ENCODE assay signal across 20 mouse cellular contexts in genomic region chr14:118175071-118175693, GRCm38 (mm10). TPM values are rescaled to one million over a fixed set of nuclear protein-coding genes. Genes with fewer than 3 reads are reported as not detected.
DNase-seq lines count a peak whose midpoint lies in the region; TF ChIP-seq lines count a peak whose summit lies in the region.
"Had no signal": no experiment of that assay in that cellular context is flagged by ENCODE, and none has a peak within 500 bp of the region (broad histone marks: within the 10 kb centered on the region; RNA-seq: fewer than 3 reads in every experiment).

No protein-coding gene starts in this region.

- H3K9me3 ChIP-seq in E14TG2a.4 (ENCODE audit: low read length) (peaks cover 6% of the 10 kb centered on the region), ES-Bruce4 (replicated peaks; ENCODE audit: control insufficient read depth, insufficient read depth, low read length, poor library complexity, severe bottlenecking) (no peaks in the 10 kb centered on the region), MEL (replicated peaks; ENCODE audit: insufficient read depth, low read length) (no peaks in the 10 kb centered on the region)
- H3K9me3 ChIP-seq: embryonic facial prominence, embryonic 12.5 days; embryonic facial prominence, embryonic 15.5 days; hindbrain, embryonic 13.5 days; intestine, embryonic 15.5 days had no signal

- H3K4me3 ChIP-seq in E14TG2a.4 (replicated peaks; ENCODE audit: low read length), result peak overlapping the region; percentile 69
- H3K4me3 ChIP-seq in ES-Bruce4 (ENCODE audit: low read depth, low read length), result peak overlapping the region; percentile 85
- H3K4me3 ChIP-seq in MEL (ENCODE audit: control insufficient read depth in 1 of 2, insufficient read depth in 1 of 2, low read depth in 2 of 2, low read length in 2 of 2), result peak overlapping the region; percentile 67 to 88
- H3K4me3 ChIP-seq: embryonic facial prominence, embryonic 12.5 days; embryonic facial prominence, embryonic 15.5 days; heart, adult 2 months; hindbrain, embryonic 13.5 days; intestine, embryonic 15.5 days had no signal

- H3K27ac ChIP-seq in ES-Bruce4 (ENCODE audit: insufficient read depth, low read length) (peak overlapping the region; percentile 39), MEL (ENCODE audit: control insufficient read depth, low read depth, low read length) (peak overlapping the region; percentile 88)
- H3K27ac ChIP-seq: embryonic facial prominence, embryonic 12.5 days; embryonic facial prominence, embryonic 15.5 days; heart, adult 2 months; hindbrain, embryonic 13.5 days; intestine, embryonic 15.5 days had no signal

- H3K27me3 ChIP-seq in E14TG2a.4 (ENCODE audit: insufficient read depth, low read length) (no peaks in the 10 kb centered on the region), ES-Bruce4 (ENCODE audit: control insufficient read depth, insufficient read depth, low read length, poor library complexity, severe bottlenecking) (no peaks in the 10 kb centered on the region), MEL (ENCODE audit: control insufficient read depth in 1 of 2, insufficient read depth in 2 of 2, low read length in 2 of 2) (no peaks in the 10 kb centered on the region)
- H3K27me3 ChIP-seq: embryonic facial prominence, embryonic 12.5 days; embryonic facial prominence, embryonic 15.5 days; intestine, embryonic 15.5 days; Patski had no signal

- DNase-seq in MEL (ENCODE audit: low read depth, low spot score), result peak; percentile 78
- DNase-seq in testis, postnatal 14 days (ENCODE audit: low spot score), result peak; percentile 54
- DNase-seq in adrenal gland, postnatal 36 days, result no peak
- no peak for DNase-seq in adrenal gland, postnatal 14 days
- no peak for DNase-seq in cerebellum, adult 9-11 months
- DNase-seq: adrenal gland, postnatal 10 days; cerebellum, adult 11-12 months; cerebellum, adult 8-10 months; cerebellum, postnatal 25 days; gastrocnemius, postnatal 25 days; heart, adult 2 months; kidney, adult 11 months; kidney, adult 8-10 months had no signal

- H3K9ac ChIP-seq in ES-Bruce4 (ENCODE audit: low read depth, poor library complexity, severe bottlenecking), result peak overlapping the region; percentile 62
- peak overlapping the region; percentile 83 for H3K9ac ChIP-seq in MEL (ENCODE audit: control insufficient read depth, low read depth, low read length, poor library complexity, severe bottlenecking)
- H3K9ac ChIP-seq: embryonic facial prominence, embryonic 12.5 days; embryonic facial prominence, embryonic 15.5 days; hindbrain, embryonic 13.5 days; intestine, embryonic 15.5 days had no signal

- TF ChIP-seq CTCF in E14TG2a.4 (conservative IDR thresholded peaks at IDR 0.05; ENCODE audit: low read length) (no peak), ES-Bruce4 (IDR thresholded peaks at IDR 0.05; ENCODE audit: low read depth, low read length) (no peak), MEL (IDR thresholded peaks at IDR 0.05 in 2 of 3, conservative IDR thresholded peaks at IDR 0.05 in 1 of 3; ENCODE audit: control insufficient read depth in 1 of 3, insufficient read depth in 1 of 3, low read depth in 2 of 3, low read length in 3 of 3, poor library complexity in 1 of 3, severe bottlenecking in 1 of 3) (no peak)

- H3K79me2 ChIP-seq in MEL (ENCODE audit: control insufficient read depth, insufficient read depth, low read length, poor library complexity), result peaks cover 3% of the 10 kb centered on the region

- TF ChIP-seq EP300 in ES-Bruce4 (IDR thresholded peaks at IDR 0.05; ENCODE audit: insufficient read depth, low read depth, low read length) (no peak), MEL (IDR thresholded peaks at IDR 0.05; ENCODE audit: low read depth in 1 of 2, low read length in 2 of 2) (no peak)

- no peak for TF ChIP-seq POLR2A in ES-Bruce4 (IDR thresholded peaks at IDR 0.05; ENCODE audit: insufficient read depth, low read length)
- TF ChIP-seq POLR2A in MEL (IDR thresholded peaks at IDR 0.05; ENCODE audit: control insufficient read depth in 1 of 2, insufficient read depth in 1 of 2, low read depth in 1 of 2, low read length in 2 of 2, poor library complexity in 1 of 2), result peak; percentile 29 to 82; a peak in 2 of 4 replicates

- H3K36me3 ChIP-seq in E14TG2a.4 (ENCODE audit: insufficient read depth, low read length) (no peaks in the 10 kb centered on the region), ES-Bruce4 (ENCODE audit: control insufficient read depth, insufficient read depth, low read length, poor library complexity, severe bottlenecking) (no peaks in the 10 kb centered on the region), MEL (ENCODE audit: control insufficient read depth in 1 of 2, insufficient read depth in 2 of 2, low read length in 2 of 2) (peaks cover 0 to 14% of the 10 kb centered on the region in 2 experiments; a peak in 2 of 4 replicates)
- H3K36me3 ChIP-seq: embryonic facial prominence, embryonic 15.5 days; hindbrain, embryonic 13.5 days; intestine, embryonic 15.5 days had no signal

- TF ChIP-seq RAD21 in MEL (IDR thresholded peaks at IDR 0.05; ENCODE audit: low read depth, low read length), result no peak

- H3K4me1 ChIP-seq in E14TG2a.4 (replicated peaks; ENCODE audit: low read depth, low read length) (peaks cover 21% of the 10 kb centered on the region), ES-Bruce4 (ENCODE audit: control insufficient read depth, insufficient read depth, low read length) (no peaks in the 10 kb centered on the region), MEL (ENCODE audit: control insufficient read depth in 1 of 2, insufficient read depth in 2 of 2, low read length in 2 of 2) (peaks cover 0 to 9% of the 10 kb centered on the region in 2 experiments; a peak in 3 of 4 replicates)
- H3K4me1 ChIP-seq: embryonic facial prominence, embryonic 12.5 days; embryonic facial prominence, embryonic 15.5 days; intestine, embryonic 15.5 days had no signal

TF ChIP-seq in MEL, 35 proteins besides CTCF, POLR2A, EP300 and RAD21 (continues in another document):
- no peak for TF ChIP-seq BHLHE40 (IDR thresholded peaks at IDR 0.05; ENCODE audit: borderline replicate concordance, low read depth, low read length)
- no peak for TF ChIP-seq ZC3H11A (IDR thresholded peaks at IDR 0.05; ENCODE audit: low read depth, low read length)
- TF ChIP-seq HCFC1 (IDR thresholded peaks at IDR 0.05; ENCODE audit: low read depth, low read length), result peak; percentile 76
- TF ChIP-seq MYC (IDR thresholded peaks at IDR 0.05; ENCODE audit: low read depth, low read length), result peak; percentile 43; the same call in 1 of the 2 replicates
- 0 out of 2 replicates have a peak, but pooled peaks have one; percentile 28 for TF ChIP-seq ZNF384 (IDR thresholded peaks at IDR 0.05; ENCODE audit: low read depth, low read length)
- peak; percentile 86 for TF ChIP-seq TBP (IDR thresholded peaks at IDR 0.05; ENCODE audit: low read depth, low read length)
- TF ChIP-seq NELFE (IDR thresholded peaks at IDR 0.05; ENCODE audit: low read depth, low read length), result peak; percentile 78
- no peak for TF ChIP-seq RCOR1 (IDR thresholded peaks at IDR 0.05; ENCODE audit: low read depth, low read length)
- no peak for TF ChIP-seq E2F4 (IDR thresholded peaks at IDR 0.05; ENCODE audit: borderline replicate concordance, low read depth, low read length)
- peak; percentile 64 for TF ChIP-seq SIN3A (IDR thresholded peaks at IDR 0.05; ENCODE audit: low read length)
- no peak for TF ChIP-seq GABPA (IDR thresholded peaks at IDR 0.05; ENCODE audit: low read depth, low read length)
- no peak for TF ChIP-seq MEF2A (IDR thresholded peaks at IDR 0.05; ENCODE audit: extremely low read depth, insufficient replicate concordance, low read depth, low read length, poor library complexity, severe bottlenecking)
- peak; percentile 64; the same call in 1 of the 2 replicates for TF ChIP-seq MXI1 (IDR thresholded peaks at IDR 0.05; ENCODE audit: low read depth, low read length)
- peak; percentile 69 for TF ChIP-seq MAX (IDR thresholded peaks at IDR 0.05; ENCODE audit: low read length)
- TF ChIP-seq NRF1 (IDR thresholded peaks at IDR 0.05; ENCODE audit: insufficient read depth, low read depth, low read length, poor library complexity, severe bottlenecking), result peak; percentile 59
- no peak for TF ChIP-seq MAFK (IDR thresholded peaks at IDR 0.05; ENCODE audit: borderline replicate concordance, low read depth, low read length)
- peak; percentile 78; the same call in 1 of the 2 replicates for TF ChIP-seq POLR2AphosphoS2 (IDR thresholded peaks at IDR 0.05; ENCODE audit: low read length)
- no peak for TF ChIP-seq MAZ (IDR thresholded peaks at IDR 0.05; ENCODE audit: low read depth, low read length)
- no peak for TF ChIP-seq USF1 (IDR thresholded peaks at IDR 0.05; ENCODE audit: low read depth, low read length)
- no peak for TF ChIP-seq ZKSCAN1 (IDR thresholded peaks at IDR 0.05; ENCODE audit: low read depth, low read length)
- no peak for TF ChIP-seq TAL1 (IDR thresholded peaks at IDR 0.05; ENCODE audit: low read length)
- TF ChIP-seq ETS1 (IDR thresholded peaks at IDR 0.05; ENCODE audit: low read depth, low read length), result 0 out of 2 replicates have a peak, but pooled peaks have one; percentile 21
- TF ChIP-seq CHD2 (IDR thresholded peaks at IDR 0.05; ENCODE audit: low read length), result no peak
- TF ChIP-seq KAT2A (conservative IDR thresholded peaks at IDR 0.05; ENCODE audit: low read depth, low read length), result peak; percentile 44; the same call in 1 of the 2 replicates
- no peak for TF ChIP-seq USF2 (IDR thresholded peaks at IDR 0.05; ENCODE audit: borderline replicate concordance in 1 of 2, insufficient read depth in 1 of 2, low read depth in 1 of 2, low read length in 2 of 2)
- TF ChIP-seq POLR2AphosphoS5 (IDR thresholded peaks at IDR 0.05; ENCODE audit: borderline replicate concordance, low read depth, low read length), result no peak
- no peak for TF ChIP-seq CHD1 (IDR thresholded peaks at IDR 0.05; ENCODE audit: low read depth, low read length)

RNA-seq across cellular contexts. Expression of gene Gpr180, which starts 38.2 kb away (rescaled TPM):
- polyA plus RNA-seq in ES-Bruce4 (2011; ENCODE audit: insufficient read depth, insufficient read length, low read depth, missing spikeins) (17.3 and 17.9 TPM in 2 replicates), MEL (2012; ENCODE audit: insufficient read depth in 1 of 2, insufficient read length in 2 of 2, low read depth in 1 of 2, low replicate concordance in 2 of 2, missing spikeins in 1 of 2) (10 to 100 TPM in 1 of 2 experiments, not detected in 1; 12.6 TPM)
- 10.9 and 14.8 TPM in 2 replicates for total RNA-seq in MEL (2012; rRNA removed)
- total RNA-seq in adrenal gland, postnatal 36 days (2021), result 10 to 100 TPM; 28.2 to 31.9 TPM
- 25.3 and 26.0 TPM in 2 replicates for total RNA-seq in adrenal gland, postnatal 14 days (2021)

RNA-seq across cellular contexts. Expression of gene Tgds, which starts 42.6 kb away (rescaled TPM):
- polyA plus RNA-seq in ES-Bruce4 (2011; ENCODE audit: insufficient read depth, insufficient read length, low read depth, missing spikeins) (34.5 and 34.9 TPM in 2 replicates), MEL (2012; ENCODE audit: insufficient read depth in 1 of 2, insufficient read length in 2 of 2, low read depth in 1 of 2, low replicate concordance in 2 of 2, missing spikeins in 1 of 2) (10 to 100 TPM in 1 of 2 experiments, not detected in 1; 11.3 TPM)
- total RNA-seq in MEL (2012; rRNA removed), result 11.2 and 13.4 TPM in 2 replicates
- 10 to 100 TPM; 17.6 to 24.9 TPM for total RNA-seq in adrenal gland, postnatal 36 days (2021)
- 22.0 and 22.4 TPM in 2 replicates for total RNA-seq in adrenal gland, postnatal 14 days (2021)

Comparison
In these comparisons a context has a peak if more than half of its experiments do, and no peak if none do; other contexts are left out.
1. DNase-seq: peak in MEL (single experiment) and testis, postnatal 14 days (single experiment); none in adrenal gland, postnatal 36 days (0 of 2), adrenal gland, postnatal 14 days (single experiment) and cerebellum, adult 9-11 months (single experiment).
2. Peak in every context shown above with its lines, with median percentiles within 50 percentile points of each other: H3K4me3 ChIP-seq.